Mouse (Mus musculus) ovary, adult 10 weeks (tissue): ENCODE results near the gene Sowahb. TPM values are rescaled to one million over a fixed set of nuclear protein-coding genes. Genes with fewer than 3 reads are reported as not detected.

ENCODE experiments used
- polyA plus RNA-seq: library from polyadenylated mRNA; stranded (reverse); fragments of 350-450 nt; fragmentation: Illumina TruSeq; extraction: RNeasy Lipid Tissue Mini Kit (QIAGEN cat#74804); gene quantifications from one replicate; pipeline ENCODE4 v1.2.3, GENCODE M21; 2014

The Sowahb gene
- not detected for polyA plus RNA-seq

DNA sequence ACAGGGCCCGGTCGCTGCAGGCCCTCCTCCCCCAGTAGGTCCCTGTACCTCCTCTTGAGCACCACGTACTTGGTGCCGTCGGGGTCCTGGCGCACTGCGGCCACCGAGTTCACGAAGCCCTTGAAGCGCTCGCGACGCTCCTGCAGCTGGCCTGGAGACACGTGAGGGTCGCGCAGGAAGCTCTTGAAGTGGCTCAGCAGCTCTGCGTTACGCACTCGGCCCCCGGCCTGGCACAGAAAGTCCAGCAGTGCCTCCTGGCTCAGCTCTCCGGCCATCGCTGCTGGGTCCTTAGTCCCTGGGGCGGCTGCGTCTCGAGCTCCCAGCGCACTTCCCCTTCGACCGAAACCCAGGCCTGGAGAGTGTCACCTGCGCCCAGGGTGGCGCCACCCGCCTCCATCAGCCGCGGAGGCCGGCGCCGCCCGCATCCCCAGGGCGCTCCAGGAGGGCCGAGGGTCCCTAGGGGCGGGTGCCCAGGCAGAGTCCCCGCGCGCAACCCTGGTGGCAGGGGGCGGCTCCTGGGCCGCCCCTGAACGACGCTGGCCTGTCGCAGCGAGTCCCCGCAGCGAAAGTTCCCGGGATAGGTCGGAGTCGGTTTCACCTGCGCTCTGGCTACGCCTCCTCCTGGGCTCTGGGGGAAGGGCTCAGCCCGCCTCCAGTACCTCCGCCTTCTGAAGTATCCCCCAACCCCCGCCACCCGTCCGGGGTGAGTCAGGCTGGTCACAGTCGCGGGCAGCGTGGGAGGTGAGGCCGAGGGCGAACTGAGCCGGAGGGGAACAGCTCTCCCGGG is at the start of gene Sowahb:
Gene Sowahb (minus strand): TSS at position 439 of the 787 bp plus-strand sequence.

DNA sequence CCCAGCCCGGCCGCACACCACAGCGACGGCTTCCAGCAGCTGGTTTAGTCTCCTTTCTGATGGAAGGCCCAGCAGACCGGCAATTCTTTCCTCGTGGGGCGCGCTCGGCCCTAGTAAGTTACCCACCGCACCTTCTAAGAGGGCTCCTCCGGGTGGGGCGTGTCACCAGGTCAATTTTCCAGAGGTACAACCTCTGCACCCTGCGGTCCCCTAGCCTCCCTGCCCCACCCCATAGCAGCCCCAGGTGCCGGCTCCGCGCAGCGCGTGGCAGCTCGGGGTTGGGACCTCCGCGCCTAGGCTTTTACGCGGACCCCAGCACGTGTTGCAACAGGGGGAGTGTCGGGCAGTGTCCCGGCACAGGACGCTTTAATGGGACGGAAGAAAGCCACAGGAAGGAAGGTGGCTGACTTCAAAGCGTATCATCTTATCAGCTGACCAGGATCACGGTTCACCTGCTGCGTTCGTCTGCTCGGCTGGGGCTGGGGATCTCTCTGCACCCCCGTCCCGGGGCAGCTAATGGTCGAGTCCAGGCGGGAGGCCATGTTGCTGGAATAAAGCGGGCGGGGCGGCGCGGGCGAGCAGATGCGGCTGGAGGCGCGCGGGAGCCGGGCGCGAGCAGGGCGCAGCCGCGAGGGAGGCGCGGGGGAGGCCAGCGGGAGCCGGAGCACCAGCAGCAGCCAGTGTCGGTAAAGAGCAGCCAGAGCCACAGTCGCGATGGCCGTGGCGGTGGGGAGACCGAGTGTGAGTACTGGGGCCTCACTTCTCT is 48.2 kb upstream of the Sowahb start, which contains the start of gene Sept11:
Gene Sept11 (plus strand): TSS at position 581 of the 766 bp plus-strand sequence.

Other genes with a start within 250 kb of the Sowahb start
- 77.1 TPM for gene Sept11, start 48.4 kb upstream of the Sowahb start, polyA plus RNA-seq
- 795 TPM for gene Ccni, start 161.5 kb upstream of the Sowahb start, polyA plus RNA-seq
- 1.5 TPM for gene 2010109A12Rik, start 161.5 kb upstream of the Sowahb start, polyA plus RNA-seq
- 114 TPM for gene Ccng2, start 222.2 kb upstream of the Sowahb start, polyA plus RNA-seq